Mouse (Mus musculus): ENCODE data around the gene Atp5d. TPM values are rescaled to one million over a fixed set of nuclear protein-coding genes. Genes with fewer than 3 reads are reported as not detected.
A peak's percentile ranks its signal among the peaks of the same experiment; 100 is the strongest.

Gene Atp5d
- total RNA-seq, 2 experiments from 2014 or later: 397 to 417 TPM

- DNase-seq (ENCODE audit: low spot score in 2 of 2): no peak
Measured at GRCm38 (mm10) chr10:80116927-80117691, 21.3 kb upstream of the Atp5d start.

GRCm38 (mm10) chr10:80117736-80118135 lies 20.7 kb upstream of the Atp5d start:
- DNase-seq (ENCODE audit: low spot score in 2 of 2): no peak

- DNase-seq (ENCODE audit: low spot score in 2 of 2): no peak
Measured at GRCm38 (mm10) chr10:80118552-80118951, 19.9 kb upstream of the Atp5d start.

- no peak for DNase-seq (ENCODE audit: low spot score in 2 of 2)
Measured at GRCm38 (mm10) chr10:80120146-80120545, 18.3 kb upstream of the Atp5d start.

GRCm38 (mm10) chr10:80121639-80122038 lies 16.8 kb upstream of the Atp5d start:
- no peak for DNase-seq (ENCODE audit: low spot score in 2 of 2)

- DNase-seq (ENCODE audit: low spot score in 2 of 2): no peak
Measured at GRCm38 (mm10) chr10:80123932-80124562, 14.4 kb upstream of the Atp5d start.

GRCm38 (mm10) chr10:80127920-80128319 lies 10.5 kb upstream of the Atp5d start:
- no peak for DNase-seq (ENCODE audit: low spot score in 2 of 2)

- no peak for DNase-seq (ENCODE audit: low spot score in 2 of 2)
Measured at GRCm38 (mm10) chr10:80129846-80130245, 8.6 kb upstream of the Atp5d start.

- DNase-seq (ENCODE audit: low spot score in 2 of 2): no peak
Measured at GRCm38 (mm10) chr10:80130403-80131031, 7.9 kb upstream of the Atp5d start.

GRCm38 (mm10) chr10:80131316-80131951 lies 7.0 kb upstream of the Atp5d start:
- peak; percentile 51 to 63 for DNase-seq (ENCODE audit: low spot score in 2 of 2)

GRCm38 (mm10) chr10:80131952-80132350 lies 6.5 kb upstream of the Atp5d start:
- DNase-seq (ENCODE audit: low spot score in 2 of 2): peak in 1 of 2 experiments; percentile 47

- no peak for DNase-seq (ENCODE audit: low spot score in 2 of 2)
Measured at GRCm38 (mm10) chr10:80133226-80133849, 5.1 kb upstream of the Atp5d start.

GRCm38 (mm10) chr10:80134421-80134820 lies 4.0 kb upstream of the Atp5d start:
- no peak for DNase-seq (ENCODE audit: low spot score in 2 of 2)

- no peak for DNase-seq (ENCODE audit: low spot score in 2 of 2)
Measured at GRCm38 (mm10) chr10:80135161-80135560, 3.3 kb upstream of the Atp5d start.

- no peak for DNase-seq (ENCODE audit: low spot score in 2 of 2)
Measured at GRCm38 (mm10) chr10:80135641-80136040, 2.8 kb upstream of the Atp5d start.

- DNase-seq (ENCODE audit: low spot score in 2 of 2): no peak
Measured at GRCm38 (mm10) chr10:80136179-80136951, 2.1 kb upstream of the Atp5d start.

- peak in 1 of 2 experiments; percentile 46 for DNase-seq (ENCODE audit: low spot score in 2 of 2)
Measured at GRCm38 (mm10) chr10:80136952-80137625, 1.3 kb upstream of the Atp5d start.

GRCm38 (mm10) chr10:80137626-80138552 lies 543 bp upstream of the Atp5d start:
- peak in 1 of 2 experiments; percentile 60 for DNase-seq (ENCODE audit: low spot score in 2 of 2)

GRCm38 (mm10) chr10:80139439-80139775 lies 975 bp downstream of the Atp5d start:
- no peak for DNase-seq (ENCODE audit: low spot score in 2 of 2)

Data from layer of hippocampus, postnatal 14 days (tissue).